15 mouse cellular contexts compared by ENCODE assay signal in the genomic region with DNA sequence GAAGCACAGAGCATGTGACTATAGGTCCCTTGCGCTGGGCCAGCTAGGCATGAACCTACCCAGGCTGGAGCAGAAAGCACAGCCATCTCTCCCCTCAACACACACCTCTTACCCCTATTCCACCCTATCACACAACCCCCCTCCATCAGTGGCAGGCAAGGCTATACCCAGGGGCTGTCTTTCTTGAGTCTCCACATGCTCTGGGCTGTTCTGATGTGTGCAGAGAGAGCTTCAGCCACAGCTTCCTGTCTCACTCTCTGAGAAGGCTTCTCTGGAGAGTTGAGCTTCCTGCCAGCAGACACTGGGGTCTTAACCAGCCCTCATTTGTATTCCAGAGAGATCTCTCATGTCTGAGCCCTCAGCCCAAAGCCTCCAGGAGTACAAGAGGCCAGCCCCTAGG. TPM values are rescaled to one million over a fixed set of nuclear protein-coding genes. Genes with fewer than 3 reads are reported as not detected.
DNase-seq lines count a peak whose midpoint lies in the region; ATAC-seq and TF ChIP-seq lines count a peak whose summit lies in the region.
"Had no signal": no experiment of that assay in that cellular context is flagged by ENCODE, and none has a peak within 500 bp of the region (broad histone marks: within the 10 kb centered on the region; RNA-seq: fewer than 3 reads in every experiment).

No protein-coding gene starts in this region.

- DNase-seq in CD8-positive naive resting alpha-beta T cell, adult 2 months (ENCODE audit: low read depth in 2 of 2, low spot score in 2 of 2), result peak; percentile 68 to 70
- DNase-seq in thymus, adult 2 months, result peak; percentile 64
- no peak for DNase-seq in layer of hippocampus, adult 2 months (ENCODE audit: low spot score in 2 of 2)
- DNase-seq in kidney, adult 11 months, result no peak
- no peak for DNase-seq in layer of hippocampus, adult 9-10 months (ENCODE audit: low spot score)
- DNase-seq: cerebellum, adult 9-10 months; heart, adult 11 months; heart, postnatal 36 days had no signal

- H3K9me3 ChIP-seq in intestine, postnatal 0 days (ENCODE audit: control insufficient read depth), result no peaks in the 10 kb centered on the region
- no peaks in the 10 kb centered on the region for H3K9me3 ChIP-seq in intestine, embryonic 15.5 days
- H3K9me3 ChIP-seq: G1E; stomach, embryonic 15.5 days had no signal

- H3K4me3 ChIP-seq in intestine, postnatal 0 days (ENCODE audit: low read depth, low read length), result no peak overlapping the region
- H3K4me3 ChIP-seq in intestine, embryonic 15.5 days (replicated peaks), result no peak overlapping the region
- H3K4me3 ChIP-seq in thymus, adult 2 months (ENCODE audit: control insufficient read depth, insufficient read depth, low read length), result no peak overlapping the region
- H3K4me3 ChIP-seq in layer of hippocampus, adult 2 months, result no peak overlapping the region
- H3K4me3 ChIP-seq: stomach, embryonic 15.5 days had no signal

- no peak for TF ChIP-seq CTCF in intestine, postnatal 0 days (IDR thresholded peaks at IDR 0.05; ENCODE audit: low read depth)
- no peak for TF ChIP-seq CTCF in thymus, adult 2 months (IDR thresholded peaks at IDR 0.05; ENCODE audit: borderline replicate concordance, control insufficient read depth, extremely low read depth, insufficient read depth, low read length, poor library complexity)
- TF ChIP-seq CTCF in layer of hippocampus, adult 2 months (conservative IDR thresholded peaks at IDR 0.05), result no peak

- no peak overlapping the region for H3K4me2 ChIP-seq in intestine, postnatal 0 days (replicated peaks; ENCODE audit: low read depth)
- H3K4me2 ChIP-seq in intestine, embryonic 15.5 days (replicated peaks), result no peak overlapping the region
- H3K4me2 ChIP-seq: stomach, embryonic 15.5 days had no signal

- no peak for ATAC-seq in intestine, postnatal 0 days
- no peak for ATAC-seq in intestine, embryonic 15.5 days
- ATAC-seq in inflammation-experienced regulatory T-cells, adult 6 months, result peak; percentile 97

- H3K9ac ChIP-seq in intestine, postnatal 0 days (ENCODE audit: low read depth, low read length), result no peak overlapping the region
- no peak overlapping the region for H3K9ac ChIP-seq in intestine, embryonic 15.5 days
- H3K9ac ChIP-seq: stomach, embryonic 15.5 days had no signal

- 77% methylated on average over 1 of the region's 1 CpGs for WGBS in intestine, postnatal 0 days
- WGBS in intestine, embryonic 15.5 days, result 91% methylated on average over 1 of the region's 1 CpGs
- 16% methylated on average over 1 of the region's 1 CpGs for WGBS in thymus, adult 2 months

- peak; percentile 41; the same call in 1 of the 2 replicates for TF ChIP-seq POLR2A in thymus, adult 2 months (IDR thresholded peaks at IDR 0.05; ENCODE audit: control insufficient read depth, extremely low read depth, insufficient read depth, low read length, poor library complexity)

- peaks cover 21% of the 10 kb centered on the region for H3K36me3 ChIP-seq in intestine, postnatal 0 days (ENCODE audit: control insufficient read depth, insufficient read depth)
- no peaks in the 10 kb centered on the region for H3K36me3 ChIP-seq in intestine, embryonic 15.5 days
- no peaks in the 10 kb centered on the region for H3K36me3 ChIP-seq in thymus, adult 2 months (ENCODE audit: control insufficient read depth, insufficient read depth, low read length)
- H3K36me3 ChIP-seq: stomach, embryonic 15.5 days had no signal

- no peaks in the 10 kb centered on the region for H3K4me1 ChIP-seq in intestine, postnatal 0 days (replicated peaks; ENCODE audit: control insufficient read depth, insufficient read depth, low read length)
- peaks cover 19% of the 10 kb centered on the region; the same call in 1 of the 2 replicates for H3K4me1 ChIP-seq in intestine, embryonic 15.5 days (replicated peaks)
- peaks cover 29% of the 10 kb centered on the region for H3K4me1 ChIP-seq in thymus, adult 2 months (replicated peaks; ENCODE audit: control insufficient read depth, insufficient read depth, low read length)
- H3K4me1 ChIP-seq: stomach, embryonic 15.5 days had no signal

- no peaks in the 10 kb centered on the region for H3K27me3 ChIP-seq in intestine, postnatal 0 days (replicated peaks; ENCODE audit: control insufficient read depth, insufficient read depth, low read length)
- no peaks in the 10 kb centered on the region for H3K27me3 ChIP-seq in intestine, embryonic 15.5 days (replicated peaks)
- no peaks in the 10 kb centered on the region for H3K27me3 ChIP-seq in thymus, adult 2 months (ENCODE audit: control insufficient read depth, insufficient read depth, low read length)
- H3K27me3 ChIP-seq: stomach, embryonic 15.5 days had no signal

- peak overlapping the region; percentile 35; the same call in 1 of the 2 replicates for H3K27ac ChIP-seq in intestine, postnatal 0 days (ENCODE audit: low read depth, low read length)
- no peak overlapping the region for H3K27ac ChIP-seq in intestine, embryonic 15.5 days
- H3K27ac ChIP-seq in thymus, adult 2 months (ENCODE audit: control insufficient read depth, insufficient read depth, low read length), result peak overlapping the region; percentile 73
- no peak overlapping the region for H3K27ac ChIP-seq in layer of hippocampus, adult 2 months
- H3K27ac ChIP-seq: kidney, postnatal 0 days; stomach, embryonic 15.5 days had no signal

RNA-seq across cellular contexts. Expression of gene Chga, which starts 57.7 kb away (rescaled TPM):
- 41.5 and 43.2 TPM in 2 replicates for polyA plus RNA-seq in intestine, postnatal 0 days (2015; fragmentation: Nextera tagmentation; extraction: Ambion mirVana)
- polyA plus RNA-seq in intestine, embryonic 15.5 days (2015; fragmentation: Nextera tagmentation; extraction: Ambion mirVana), result 26.2 and 27.3 TPM in 2 replicates
- under 1 TPM in 1 of 3 experiments, not detected in 2; 0.47 TPM for polyA plus RNA-seq in inflammation-experienced regulatory T-cells, adult 6 months (2017; shearing (Covaris generic))
- 7.3 and 12.4 TPM in 2 replicates for polyA plus RNA-seq in thymus, adult 2 months (2012; rRNA removed)
- total RNA-seq in layer of hippocampus, adult 2 months (2021), result 100 to 1,000 TPM; 123 to 124 TPM
- total RNA-seq: heart, postnatal 36 days; liver, adult 2 months had no signal
- polyA plus RNA-seq: G1E; liver, adult 2 months had no signal

Comparison
In these comparisons a context has a peak if more than half of its experiments do, and no peak if none do; other contexts are left out.
1. H3K27ac ChIP-seq: peak in intestine, postnatal 0 days (single experiment) and thymus, adult 2 months (single experiment); none in intestine, embryonic 15.5 days (single experiment) and layer of hippocampus, adult 2 months (single experiment).
2. DNase-seq: peak in CD8-positive naive resting alpha-beta T cell, adult 2 months (2 of 2) and thymus, adult 2 months (single experiment); none in layer of hippocampus, adult 2 months (0 of 2), kidney, adult 11 months (single experiment) and layer of hippocampus, adult 9-10 months (single experiment).